Mouse (Mus musculus): Measurements from ENCODE around the gene Ramp2. TPM values are rescaled to one million over a fixed set of nuclear protein-coding genes. Genes with fewer than 3 reads are reported as not detected.

Ramp2 gene
- polyA plus RNA-seq, 1 experiment from 2014 or later = 73.4 TPM

- no peaks in the 10 kb centered on the region for H3K9me3 ChIP-seq
- ATAC-seq (ENCODE audit: low FRiP score, low read depth) = no peak
- H3K4me1 ChIP-seq = peaks cover 15% of the 10 kb centered on the region
- H3K4me2 ChIP-seq (replicated peaks) = no peak overlapping the region
- H3K27me3 ChIP-seq (replicated peaks) = peaks cover 32% of the 10 kb centered on the region
- WGBS = 36% methylated on average over 4 of the region's 4 CpGs
- H3K36me3 ChIP-seq = no peaks in the 10 kb centered on the region; the same call in 1 of the 2 replicates
- no peak overlapping the region for H3K4me3 ChIP-seq
- H3K9ac ChIP-seq = no peak overlapping the region
- H3K27ac ChIP-seq = no peak overlapping the region
Measured at GRCm38 (mm10) chr11:101245071-101245470, 757 bp upstream of the Ramp2 start.

- Histone ChIP-seq H3K4me1 (peaks cover 15% of the 10 kb centered on the region), H3K36me3 (no peaks in the 10 kb centered on the region; the same call in 1 of the 2 replicates), H3K9ac (peak overlapping the region; percentile 72; the same call in 1 of the 2 replicates), H3K27ac (no peak overlapping the region), H3K4me3 (peak overlapping the region; percentile 61), H3K4me2 (replicated peaks) (peak overlapping the region; percentile 98), H3K9me3 (no peaks in the 10 kb centered on the region), H3K27me3 (replicated peaks) (peaks cover 32% of the 10 kb centered on the region)
- WGBS = 6% methylated on average over 7 of the region's 7 CpGs
- ATAC-seq (ENCODE audit: low FRiP score, low read depth) = 0 out of 2 replicates have a peak, but pooled peaks have one; percentile 13
Measured at GRCm38 (mm10) chr11:101246702-101247012, 829 bp downstream of the Ramp2 start.

- Histone ChIP-seq H3K4me1 (peaks cover 15% of the 10 kb centered on the region), H3K4me3 (no peak overlapping the region), H3K9ac (no peak overlapping the region), H3K9me3 (no peaks in the 10 kb centered on the region), H3K4me2 (replicated peaks) (peak overlapping the region; percentile 98), H3K27ac (no peak overlapping the region), H3K36me3 (no peaks in the 10 kb centered on the region; the same call in 1 of the 2 replicates), H3K27me3 (replicated peaks) (peaks cover 32% of the 10 kb centered on the region)
- ATAC-seq (ENCODE audit: low FRiP score, low read depth) = no peak
- WGBS = 83% methylated on average over 6 of the region's 6 CpGs
Measured at GRCm38 (mm10) chr11:101247521-101248030, 1.7 kb downstream of the Ramp2 start.

- Histone ChIP-seq H3K27ac (no peak overlapping the region), H3K4me1 (peaks cover 19% of the 10 kb centered on the region), H3K4me2 (replicated peaks) (no peak overlapping the region), H3K9me3 (no peaks in the 10 kb centered on the region), H3K27me3 (replicated peaks) (peaks cover 32% of the 10 kb centered on the region), H3K4me3 (0 out of 2 replicates have a peak overlapping the region, but pooled peaks have one; percentile 5), H3K36me3 (no peaks in the 10 kb centered on the region; the same call in 1 of the 2 replicates), H3K9ac (no peak overlapping the region)
- no peak for ATAC-seq (ENCODE audit: low FRiP score, low read depth)
- 39% methylated on average over 14 of the region's 14 CpGs for WGBS
Measured at GRCm38 (mm10) chr11:101248258-101248994, 2.6 kb downstream of the Ramp2 start.

- H3K4me2 ChIP-seq (replicated peaks) = no peak overlapping the region
- no peaks in the 10 kb centered on the region for H3K9me3 ChIP-seq
- no peak overlapping the region for H3K27ac ChIP-seq
- no peak overlapping the region for H3K9ac ChIP-seq
- no peak for ATAC-seq (ENCODE audit: low FRiP score, low read depth)
- H3K36me3 ChIP-seq = no peaks in the 10 kb centered on the region; the same call in 1 of the 2 replicates
- H3K4me3 ChIP-seq = no peak overlapping the region
- WGBS = 78% methylated on average over 2 of the region's 2 CpGs
- peaks cover 20% of the 10 kb centered on the region for H3K4me1 ChIP-seq
- H3K27me3 ChIP-seq (replicated peaks) = peaks cover 17% of the 10 kb centered on the region
Measured at GRCm38 (mm10) chr11:101251031-101251430, 5.2 kb downstream of the Ramp2 start.

- H3K9ac ChIP-seq = peak overlapping the region; percentile 87
- 0 out of 2 replicates have a peak, but pooled peaks cover 3% of the 10 kb centered on the region for H3K36me3 ChIP-seq
- peak overlapping the region; percentile 94 for H3K4me2 ChIP-seq (replicated peaks)
- H3K9me3 ChIP-seq = no peaks in the 10 kb centered on the region
- H3K27me3 ChIP-seq (replicated peaks) = peaks cover 4% of the 10 kb centered on the region; the same call in 1 of the 2 replicates
- ATAC-seq (ENCODE audit: low FRiP score, low read depth) = no peak
- H3K4me1 ChIP-seq = peaks cover 12% of the 10 kb centered on the region
- no peak overlapping the region for H3K27ac ChIP-seq
- WGBS = 16% methylated on average over 7 of the region's 7 CpGs
- H3K4me3 ChIP-seq = peak overlapping the region; percentile 94
Measured at GRCm38 (mm10) chr11:101252941-101253340, 7.1 kb downstream of the Ramp2 start.

- Histone ChIP-seq H3K4me1 (peaks cover 16% of the 10 kb centered on the region), H3K36me3 (peaks cover 6% of the 10 kb centered on the region; the same call in 1 of the 2 replicates), H3K4me3 (peak within 1 kb of the TSS; percentile 94), H3K27me3 (replicated peaks) (no peaks in the 10 kb centered on the region), H3K4me2 (replicated peaks) (peak within 1 kb of the TSS; percentile 94), H3K9ac (peak within 1 kb of the TSS; percentile 87), H3K27ac (peak within 1 kb of the TSS; percentile 84), H3K9me3 (no peaks in the 10 kb centered on the region)
- WGBS = 0% methylated on average over 40 of the region's 40 CpGs
- peak; percentile 70; the same call in 1 of the 2 replicates for ATAC-seq (ENCODE audit: low FRiP score, low read depth)
Measured at GRCm38 (mm10) chr11:101253613-101254389, 8.0 kb downstream of the Ramp2 start, which contains the start of gene Vps25. Gene Vps25 (plus strand): TSS chr11:101253707.

GRCm38 (mm10) chr11:101255826-101256775, 10.3 kb downstream of the Ramp2 start:
- H3K4me2 ChIP-seq (replicated peaks) = no peak overlapping the region
- peaks cover 39% of the 10 kb centered on the region for H3K4me1 ChIP-seq
- ATAC-seq (ENCODE audit: low FRiP score, low read depth) = no peak
- H3K9me3 ChIP-seq = no peaks in the 10 kb centered on the region
- H3K4me3 ChIP-seq = no peak overlapping the region
- H3K27me3 ChIP-seq (replicated peaks) = peaks cover 4% of the 10 kb centered on the region; the same call in 1 of the 2 replicates
- no peak overlapping the region for H3K9ac ChIP-seq
- no peak overlapping the region for H3K27ac ChIP-seq
- H3K36me3 ChIP-seq = peaks cover 7% of the 10 kb centered on the region; the same call in 1 of the 2 replicates
- 90% methylated on average over 13 of the region's 13 CpGs for WGBS

GRCm38 (mm10) chr11:101259261-101259712, 13.5 kb downstream of the Ramp2 start:
- H3K9me3 ChIP-seq = no peaks in the 10 kb centered on the region
- H3K4me2 ChIP-seq (replicated peaks) = peak overlapping the region; percentile 95
- H3K4me1 ChIP-seq = peaks cover 54% of the 10 kb centered on the region
- 29% methylated on average over 6 of the region's 6 CpGs for WGBS
- peaks cover 36% of the 10 kb centered on the region for H3K27me3 ChIP-seq (replicated peaks)
- H3K9ac ChIP-seq = no peak overlapping the region; the same call in 1 of the 2 replicates
- ATAC-seq (ENCODE audit: low FRiP score, low read depth) = no peak
- H3K4me3 ChIP-seq = no peak overlapping the region
- H3K27ac ChIP-seq = no peak overlapping the region
- H3K36me3 ChIP-seq = peaks cover 7% of the 10 kb centered on the region; the same call in 1 of the 2 replicates

- WGBS = under 1% methylated on average over 43 of the region's 43 CpGs
- Histone ChIP-seq H3K27ac (no peak within 1 kb of the TSS), H3K9ac (peak within 1 kb of the TSS; percentile 72), H3K4me2 (replicated peaks) (peak within 1 kb of the TSS; percentile 95), H3K4me3 (peak within 1 kb of the TSS; percentile 45), H3K4me1 (peaks cover 56% of the 10 kb centered on the region), H3K9me3 (no peaks in the 10 kb centered on the region), H3K36me3 (peaks cover 7% of the 10 kb centered on the region; the same call in 1 of the 2 replicates), H3K27me3 (replicated peaks) (peaks cover 44% of the 10 kb centered on the region)
- ATAC-seq (ENCODE audit: low FRiP score, low read depth) = peak; percentile 73
Measured at GRCm38 (mm10) chr11:101259948-101260825, 14.4 kb downstream of the Ramp2 start, which contains the start of gene Wnk4. Gene Wnk4 (plus strand): TSS chr11:101260567.
